Mouse (Mus musculus): ENCODE measurements at regions not wholly inside any gene's neighbourhood (a gene's known extent, or its start where the extent isn't known, plus 50 kb on each side); places are given as distances from the start of the nearest gene placed in this dataset.

DNA sequence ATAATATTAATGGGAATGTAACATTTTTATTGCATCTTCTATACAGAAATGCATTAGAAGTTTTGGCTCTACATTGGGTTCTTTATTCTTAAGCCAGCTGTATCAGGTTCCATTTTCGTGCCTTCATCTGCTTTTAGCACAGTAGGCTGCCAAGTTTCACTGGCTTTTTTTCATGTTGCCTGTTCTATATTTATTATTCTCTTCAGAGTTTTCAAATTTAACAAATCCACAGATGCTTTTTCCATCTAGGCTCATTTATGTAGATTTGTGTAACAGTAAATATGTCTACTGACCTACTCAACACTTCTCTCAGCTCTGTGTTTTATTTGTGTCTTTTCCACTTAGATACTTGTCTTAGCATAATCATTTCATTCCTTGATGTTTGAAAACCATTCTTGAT is 363.3 kb upstream of the Manea start:
- no peaks in the 10 kb centered on the region for H3K36me3 ChIP-seq (ENCODE audit: insufficient read depth, low read length)
- H3K9me3 ChIP-seq (ENCODE audit: low read length): no peaks in the 10 kb centered on the region
- H3K4me3 ChIP-seq (replicated peaks; ENCODE audit: low read length): no peak overlapping the region
- H3K27me3 ChIP-seq (ENCODE audit: insufficient read depth, low read length): no peaks in the 10 kb centered on the region
- H3K4me1 ChIP-seq (replicated peaks; ENCODE audit: low read depth, low read length): no peaks in the 10 kb centered on the region
- TF ChIP-seq POU5F1 (IDR thresholded peaks at IDR 0.05; ENCODE audit: borderline replicate concordance, low read length) (no peak), NANOG (IDR thresholded peaks at IDR 0.05; ENCODE audit: borderline replicate concordance, low read length) (no peak), CTCF (conservative IDR thresholded peaks at IDR 0.05; ENCODE audit: low read length) (no peak)

GRCm38 (mm10) chr4:26695964-26696363 is 349.3 kb upstream of the Manea start:
- Histone ChIP-seq H3K9me3 (ENCODE audit: low read length) (no peaks in the 10 kb centered on the region), H3K4me3 (replicated peaks; ENCODE audit: low read length) (no peak overlapping the region), H3K36me3 (ENCODE audit: insufficient read depth, low read length) (no peaks in the 10 kb centered on the region), H3K4me1 (replicated peaks; ENCODE audit: low read depth, low read length) (no peaks in the 10 kb centered on the region), H3K27me3 (ENCODE audit: insufficient read depth, low read length) (no peaks in the 10 kb centered on the region)
- no peak for TF ChIP-seq NANOG (IDR thresholded peaks at IDR 0.05; ENCODE audit: borderline replicate concordance, low read length)
- TF ChIP-seq POU5F1 (IDR thresholded peaks at IDR 0.05; ENCODE audit: borderline replicate concordance, low read length): no peak
- no peak for TF ChIP-seq CTCF (conservative IDR thresholded peaks at IDR 0.05; ENCODE audit: low read length)

Data from E14TG2a.4 (cell line).